Mouse (Mus musculus): Measurements from ENCODE around the gene Mmp28.

- TF ChIP-seq POLR2A (IDR thresholded peaks at IDR 0.05; ENCODE audit: borderline replicate concordance, low read depth, low read length), result no peak
- TF ChIP-seq CTCF (IDR thresholded peaks at IDR 0.05; ENCODE audit: low read depth, low read length), result no peak
These were observed 8.3 kb downstream of the Mmp28 start for GRCm38 (mm10) chr11:83454548-83454947.
